Mouse (Mus musculus) neural tube, embryonic 14.5 days (tissue): ENCODE measurements around the gene Pfdn6. TPM values are rescaled to one million over a fixed set of nuclear protein-coding genes. Genes with fewer than 3 reads are reported as not detected.

Experiments
- polyA plus RNA-seq: library from polyadenylated mRNA; unstranded; fragments of >200 nt; fragmentation: Nextera tagmentation; extraction: Ambion mirVana; gene quantifications from 2 replicates; pipeline ENCODE4 v1.2.1, GENCODE M21; 2014

Pfdn6 gene
- polyA plus RNA-seq, 1 experiment from 2014 or later: 168 TPM

Other genes starting within 250 kb of the Pfdn6 start
- gene March2, start 221.7 kb downstream of the Pfdn6 start, polyA plus RNA-seq: 69.1 and 73.5 TPM in 2 replicates
- gene Rab11b, start 179.8 kb downstream of the Pfdn6 start, polyA plus RNA-seq: 449 and 532 TPM in 2 replicates
- gene Angptl4, start 158.5 kb downstream of the Pfdn6 start, polyA plus RNA-seq: 9.7 and 20.6 TPM in 2 replicates
- 40.1 and 42.1 TPM in 2 replicates for gene Kank3, start 129.8 kb downstream of the Pfdn6 start, polyA plus RNA-seq
- gene Rps28, start 115.8 kb downstream of the Pfdn6 start, polyA plus RNA-seq: 550 and 584 TPM in 2 replicates
- 529 and 591 TPM in 2 replicates for gene Ndufa7, start 115.8 kb downstream of the Pfdn6 start, polyA plus RNA-seq
- 52.1 and 54.1 TPM in 2 replicates for gene Cd320, start 97.3 kb downstream of the Pfdn6 start, polyA plus RNA-seq
- gene Gm7029, start 66.5 kb downstream of the Pfdn6 start, polyA plus RNA-seq: not detected in 2 replicates
- gene Kifc1, start 49.7 kb downstream of the Pfdn6 start, polyA plus RNA-seq: 1.1 and 1.6 TPM in 2 replicates
- gene Platr17, start 35.2 kb downstream of the Pfdn6 start, polyA plus RNA-seq: 0.70 and 0.79 TPM in 2 replicates
- 46.0 and 54.1 TPM in 2 replicates for gene Daxx, start 30.9 kb downstream of the Pfdn6 start, polyA plus RNA-seq
- gene Tapbp, start 24.4 kb downstream of the Pfdn6 start, polyA plus RNA-seq: 35.7 and 36.2 TPM in 2 replicates
- 6.5 and 8.9 TPM in 2 replicates for gene Zbtb22, start 24.4 kb downstream of the Pfdn6 start, polyA plus RNA-seq
- gene Rgl2, start 10.8 kb downstream of the Pfdn6 start, polyA plus RNA-seq: 48.8 and 51.3 TPM in 2 replicates
- 18.9 TPM in 2 replicates for gene Wdr46, start 317 bp upstream of the Pfdn6 start, polyA plus RNA-seq
- gene B3galt4, start 11.1 kb upstream of the Pfdn6 start, polyA plus RNA-seq: 6.2 and 8.9 TPM in 2 replicates
- gene Vps52, start 15.5 kb upstream of the Pfdn6 start, polyA plus RNA-seq: 57.9 and 59.9 TPM in 2 replicates
- gene Rps18, start 15.7 kb upstream of the Pfdn6 start, polyA plus RNA-seq: 825 and 874 TPM in 2 replicates
- gene H2-K1, start 60.0 kb upstream of the Pfdn6 start, polyA plus RNA-seq: 8.6 and 10.9 TPM in 2 replicates
- gene Ring1, start 84.3 kb upstream of the Pfdn6 start, polyA plus RNA-seq: 5.6 and 7.3 TPM in 2 replicates
- gene H2-Ke6, start 87.7 kb upstream of the Pfdn6 start, polyA plus RNA-seq: 70.1 and 72.1 TPM in 2 replicates
- 77.9 and 90.8 TPM in 2 replicates for gene Slc39a7, start 91.3 kb upstream of the Pfdn6 start, polyA plus RNA-seq
- 29.1 and 30.8 TPM in 2 replicates for gene Rxrb, start 91.5 kb upstream of the Pfdn6 start, polyA plus RNA-seq
- gene Col11a2, start 99.1 kb upstream of the Pfdn6 start, polyA plus RNA-seq: 3.6 and 4.5 TPM in 2 replicates
- not detected in 2 replicates for gene H2-Oa, start 152.0 kb upstream of the Pfdn6 start, polyA plus RNA-seq
- 19.1 and 20.7 TPM in 2 replicates for gene H2-DMa, start 179.2 kb upstream of the Pfdn6 start, polyA plus RNA-seq
- 109 and 160 TPM in 2 replicates for gene Brd2, start 182.3 kb upstream of the Pfdn6 start, polyA plus RNA-seq
- 0.16 and 0.18 TPM in 2 replicates for gene H2-DMb2, start 203.0 kb upstream of the Pfdn6 start, polyA plus RNA-seq
- 0.33 and 0.43 TPM in 2 replicates for gene H2-DMb1, start 212.7 kb upstream of the Pfdn6 start, polyA plus RNA-seq
- 0.68 and 2.0 TPM in 2 replicates for gene Tap1, start 247.2 kb upstream of the Pfdn6 start, polyA plus RNA-seq
- 0.63 and 1.3 TPM in 2 replicates for gene Psmb9, start 247.4 kb upstream of the Pfdn6 start, polyA plus RNA-seq